Mouse (Mus musculus) monocyte, adult 2 months (primary cell): ENCODE measurements at regions not wholly inside any gene's neighbourhood (a gene's known extent, or its start where the extent isn't known, plus 50 kb on each side); places are given as distances from the start of the nearest gene placed in this dataset.

ENCODE experiments used
- DNase-seq, 2 experiments: peaks; one replicate each; pipeline ENCODE4 v3.0.0; 2022; ENCODE audit warnings: low spot score in 2 of 2, low read depth in 1 of 2

DNA sequence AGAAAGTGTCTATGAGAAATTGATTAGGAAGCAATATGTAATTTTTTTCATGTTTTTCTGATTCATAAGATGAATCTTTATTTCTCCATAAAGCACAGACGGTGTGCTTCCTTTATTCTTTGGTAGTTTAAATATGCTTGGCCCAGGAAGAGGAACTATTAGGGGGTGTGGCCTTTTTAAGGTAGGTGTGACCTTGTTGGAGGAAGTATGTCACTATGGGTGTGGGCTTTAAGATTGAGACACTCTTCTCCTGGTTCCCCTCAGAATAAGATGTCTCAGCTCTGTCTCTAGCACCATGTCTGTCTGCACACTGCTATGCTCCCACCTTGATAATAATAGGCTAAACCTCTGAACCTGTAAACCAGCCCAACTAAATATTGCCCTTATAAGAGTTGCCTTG is 54.8 kb upstream of the Ccdc88a start:
- peak in 1 of 2 experiments; percentile 19 for DNase-seq

DNA sequence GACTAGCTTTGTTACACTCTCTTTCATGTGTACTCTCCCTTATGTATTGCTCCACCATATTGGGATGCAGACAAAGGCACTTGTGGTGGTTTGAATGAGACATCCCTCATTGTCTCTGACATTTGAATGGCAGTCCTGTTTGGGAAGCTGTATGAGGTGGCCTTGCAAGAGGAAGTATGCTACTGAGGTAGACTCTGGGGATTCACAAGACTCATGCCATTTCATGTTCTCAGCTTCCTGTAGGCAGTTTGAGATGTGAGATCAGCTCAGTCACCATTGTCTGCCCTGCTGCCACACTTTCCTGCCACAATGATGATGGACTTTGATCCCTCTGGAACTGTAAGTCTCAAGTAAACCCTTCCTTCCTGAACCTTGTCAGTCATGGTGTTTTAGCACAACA is 62.9 kb upstream of the Ccdc88a start:
- no peak for DNase-seq

DNA sequence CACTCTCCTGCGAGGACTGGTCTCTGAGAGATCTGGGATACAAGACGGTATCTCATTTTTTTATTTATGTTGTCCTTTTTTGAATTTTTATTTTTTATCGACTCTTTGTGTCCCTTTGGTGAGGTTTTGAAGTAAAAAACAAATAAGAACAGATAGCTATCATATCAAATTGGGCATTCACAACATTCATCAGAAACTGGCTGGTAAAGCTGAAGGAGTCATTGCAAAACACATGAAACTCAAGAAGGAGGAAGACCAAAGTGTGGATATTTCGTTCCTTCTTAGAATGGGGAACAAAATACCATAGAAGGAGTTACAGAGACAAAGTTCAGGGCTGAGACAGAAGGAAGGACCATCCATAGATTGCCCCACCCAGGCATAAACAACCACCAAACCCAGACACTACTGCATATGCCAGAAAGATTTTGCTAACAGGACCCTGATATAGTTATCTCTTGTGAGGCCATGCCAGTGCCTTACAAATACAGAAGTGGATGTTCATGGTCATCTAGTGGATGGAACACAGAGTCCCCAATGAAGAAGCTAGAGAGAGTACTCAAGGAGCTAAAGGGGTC is 60.9 kb upstream of the Cfap36 start:
- peak; percentile 18 to 25 for DNase-seq

DNA sequence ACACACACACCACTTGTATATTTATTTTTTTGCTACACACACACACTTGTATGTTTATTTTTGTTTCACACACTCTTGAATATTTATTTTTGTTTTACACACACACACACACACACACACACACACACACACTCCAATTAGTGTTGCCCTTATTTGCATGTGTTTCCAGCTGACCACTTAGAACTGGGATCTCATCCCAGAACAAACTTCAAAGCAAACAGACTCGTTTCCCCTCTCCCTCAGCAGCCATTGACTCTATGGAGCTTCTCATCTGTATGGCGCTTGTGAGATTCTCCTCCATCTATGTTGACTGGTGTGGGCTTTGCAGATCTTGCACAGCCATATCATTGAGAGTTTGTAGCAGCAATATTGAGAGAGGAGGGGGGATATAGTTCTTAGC is 53.3 kb upstream of the Cfap36 start:
- DNase-seq: no peak
